Mouse (Mus musculus): ENCODE measurements around the gene Thbd.

Gene Thbd

GRCm38 (mm10) chr2:148387652-148388581 lies 20.1 kb downstream of the Thbd start:
- no peak for DNase-seq (ENCODE audit: low read depth, low spot score)

GRCm38 (mm10) chr2:148386927-148387326 lies 21.1 kb downstream of the Thbd start:
- no peak for DNase-seq (ENCODE audit: low read depth, low spot score)

- no peak for DNase-seq (ENCODE audit: low read depth, low spot score)
Observed at GRCm38 (mm10) chr2:148386476-148386875, 21.5 kb downstream of the Thbd start.

GRCm38 (mm10) chr2:148381076-148381475 lies 26.9 kb downstream of the Thbd start:
- no peak for DNase-seq (ENCODE audit: low read depth, low spot score)

GRCm38 (mm10) chr2:148379899-148380413 lies 28.0 kb downstream of the Thbd start:
- DNase-seq (ENCODE audit: low read depth, low spot score), result no peak

GRCm38 (mm10) chr2:148378817-148379342 lies 29.1 kb downstream of the Thbd start:
- DNase-seq (ENCODE audit: low read depth, low spot score), result peak; percentile 68

GRCm38 (mm10) chr2:148375326-148376150 lies 32.5 kb downstream of the Thbd start:
- DNase-seq (ENCODE audit: low read depth, low spot score), result no peak

GRCm38 (mm10) chr2:148373602-148374071 lies 34.4 kb downstream of the Thbd start:
- DNase-seq (ENCODE audit: low read depth, low spot score), result no peak

GRCm38 (mm10) chr2:148371743-148372630 lies 36.0 kb downstream of the Thbd start:
- DNase-seq (ENCODE audit: low read depth, low spot score), result peak; percentile 81

- no peak for DNase-seq (ENCODE audit: low read depth, low spot score)
Observed at GRCm38 (mm10) chr2:148365227-148365626, 42.8 kb downstream of the Thbd start.

GRCm38 (mm10) chr2:148364536-148364935 lies 43.5 kb downstream of the Thbd start:
- peak; percentile 63 for DNase-seq (ENCODE audit: low read depth, low spot score)

- no peak for DNase-seq (ENCODE audit: low read depth, low spot score)
Observed at GRCm38 (mm10) chr2:148357145-148357544, 50.8 kb downstream of the Thbd start.

Data from 3T3-L1 (cell line).